Mouse (Mus musculus): Measurements from ENCODE around the gene Gm21173. TPM values are rescaled to one million over a fixed set of nuclear protein-coding genes. Genes with fewer than 3 reads are reported as not detected.
"Not testable (repeated sequence)": the region's sequence is repeated elsewhere in the genome, so short reads cannot be mapped to it uniquely, and the experiment has no call there.

The Gm21173 gene
- polyA plus RNA-seq (2017; shearing (Covaris generic)) = not detected

- not testable (repeated sequence) for ATAC-seq
Measured at GRCm38 (mm10) chrY:76761300-76761699, at the start of gene Gm21173. Gene Gm21173 (plus strand): TSS chrY:76761600.
